Mouse (Mus musculus): ENCODE results near the gene Kansl1.

DNA sequence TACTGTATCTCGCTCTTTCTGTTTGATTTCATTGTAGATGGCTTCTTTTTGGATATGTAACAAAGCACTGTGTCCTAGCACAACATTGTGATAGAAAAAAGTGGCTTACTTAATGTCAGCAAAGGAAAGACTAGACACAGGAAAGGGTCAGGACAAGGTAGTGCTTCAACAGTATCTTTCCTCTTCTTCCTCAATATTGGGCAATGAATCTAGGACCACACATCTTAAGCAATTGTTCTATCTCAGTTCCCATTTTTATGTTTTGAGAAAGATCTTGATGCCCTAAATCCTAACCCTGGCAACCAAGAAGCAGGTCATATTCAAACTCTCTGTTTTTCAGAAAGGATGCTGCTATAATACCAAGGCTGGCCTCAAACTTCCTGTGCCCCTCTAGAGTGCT, 81.4 kb downstream of the Kansl1 start:
- TF ChIP-seq GATA1 (IDR thresholded peaks at IDR 0.05; ENCODE audit: borderline replicate concordance, low read length) (no peak), FLI1 (IDR thresholded peaks at IDR 0.05; ENCODE audit: low read length) (no peak)
